Mouse (Mus musculus): ENCODE results near the gene Socs7.
"Not testable (repeated sequence)": the region's sequence is repeated elsewhere in the genome, so short reads cannot be mapped to it uniquely, and the experiment has no call there.

Socs7 gene

DNA sequence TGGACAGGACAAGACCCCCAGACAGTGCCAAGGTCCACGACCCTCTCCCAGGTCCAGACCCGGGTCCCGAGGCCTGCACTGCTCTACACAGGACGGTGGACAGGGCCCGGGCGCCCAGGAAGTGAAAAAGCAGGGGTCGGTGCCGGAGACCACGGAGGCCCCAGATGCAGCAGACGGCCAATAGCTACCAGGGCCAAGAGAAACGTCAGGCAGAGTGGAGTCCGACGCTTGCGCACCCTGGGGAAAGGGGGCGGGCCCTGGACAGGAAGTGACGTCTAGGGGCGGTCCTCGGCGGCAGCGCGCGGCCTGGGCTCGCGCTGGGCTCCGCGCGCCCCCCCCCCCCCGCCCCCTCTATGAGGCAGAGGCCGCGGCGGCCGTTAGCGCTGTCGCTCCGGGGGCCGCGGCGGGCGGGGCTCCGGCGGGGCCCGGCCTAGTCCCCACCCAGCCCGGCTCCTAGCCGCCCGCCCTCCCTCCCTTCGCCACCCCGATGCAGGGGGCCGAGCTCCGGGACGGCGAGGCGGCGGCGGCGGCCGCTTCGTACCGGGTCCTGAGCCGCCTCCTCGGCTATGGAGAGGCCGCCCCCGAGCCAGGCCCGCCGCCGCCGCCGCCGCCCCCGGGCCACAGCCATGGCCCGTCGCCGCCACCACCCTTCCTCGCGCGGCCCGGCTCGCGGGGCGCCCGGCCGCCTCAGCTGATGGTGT lies at the start of gene Socs7:
Gene Socs7, plus strand, starts transcription at position 604 of the 701 bp plus-strand sequence.
- peak; percentile 93 for DNase-seq (ENCODE audit: low spot score)

- DNase-seq (ENCODE audit: low spot score): not testable (repeated sequence)
These were observed 49.5 kb upstream of the Socs7 start for GRCm38 (mm10) chr11:97312871-97313270.

- peak; percentile 51 for DNase-seq (ENCODE audit: low spot score)
These were observed 48.2 kb upstream of the Socs7 start for GRCm38 (mm10) chr11:97314110-97314509.

GRCm38 (mm10) chr11:97314751-97315503 lies 47.4 kb upstream of the Socs7 start:
- DNase-seq (ENCODE audit: low spot score): no peak

- DNase-seq (ENCODE audit: low spot score): peak; percentile 100
These were observed 46.5 kb upstream of the Socs7 start, which contains the start of gene Mrpl45 for GRCm38 (mm10) chr11:97315504-97316503. Gene Mrpl45 (plus strand): TSS chr11:97315716.

GRCm38 (mm10) chr11:97321197-97321596 lies 41.2 kb upstream of the Socs7 start:
- no peak for DNase-seq (ENCODE audit: low spot score)

DNA sequence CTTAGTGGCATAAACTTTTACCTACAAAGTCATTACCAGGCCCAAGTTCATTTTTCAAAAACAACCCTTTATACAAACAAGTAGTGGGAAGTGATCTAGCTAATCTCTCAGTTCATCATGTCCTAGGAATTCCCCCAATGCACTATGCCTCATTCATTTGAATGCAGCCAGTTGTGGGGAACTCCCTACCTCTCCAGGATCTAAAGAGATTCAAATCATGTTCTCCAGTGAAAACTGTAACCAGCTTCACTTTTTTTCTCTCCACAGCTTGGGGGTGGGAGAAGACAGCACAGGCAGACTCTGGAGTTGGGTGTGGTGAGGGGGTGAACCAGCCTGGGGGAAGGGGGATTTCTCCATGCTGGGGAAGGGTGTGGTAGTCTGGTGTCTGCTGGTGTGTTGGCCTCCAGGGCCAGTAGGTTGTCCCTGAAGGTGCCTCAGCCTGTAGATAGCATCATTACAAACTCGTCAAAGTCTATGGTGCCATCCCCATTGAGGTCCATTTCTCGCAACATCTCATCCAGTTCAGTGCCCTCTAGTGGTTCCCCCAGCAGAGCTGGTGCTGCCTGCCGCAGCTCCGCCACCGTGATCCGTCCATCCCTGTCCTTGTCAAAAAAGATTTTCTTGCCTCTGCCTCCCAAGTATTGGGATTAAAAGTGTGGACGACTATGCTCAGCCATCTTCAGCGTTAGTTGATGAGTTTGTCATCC lies 40.3 kb upstream of the Socs7 start:
- not testable (repeated sequence) for DNase-seq (ENCODE audit: low spot score)

DNA sequence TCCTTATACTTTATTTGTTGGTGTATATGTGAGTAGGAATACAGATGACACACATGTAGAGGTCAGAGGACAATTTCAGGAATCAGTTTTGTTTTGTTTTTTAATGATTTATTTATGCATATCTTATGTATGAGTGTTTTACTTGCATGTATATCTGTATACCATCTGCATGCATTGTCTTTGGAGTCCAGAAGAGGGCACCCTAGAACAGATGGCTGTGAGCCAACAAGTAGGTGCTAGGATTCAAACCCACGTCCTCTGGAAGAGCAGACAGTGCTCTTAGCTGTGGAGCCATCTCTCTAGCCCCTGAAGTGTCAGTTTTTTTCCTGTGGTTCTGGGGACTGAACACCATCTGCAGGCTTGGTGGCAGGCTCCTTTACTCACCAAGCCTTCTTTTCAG lies 37.1 kb upstream of the Socs7 start:
- DNase-seq (ENCODE audit: low spot score): no peak

DNA sequence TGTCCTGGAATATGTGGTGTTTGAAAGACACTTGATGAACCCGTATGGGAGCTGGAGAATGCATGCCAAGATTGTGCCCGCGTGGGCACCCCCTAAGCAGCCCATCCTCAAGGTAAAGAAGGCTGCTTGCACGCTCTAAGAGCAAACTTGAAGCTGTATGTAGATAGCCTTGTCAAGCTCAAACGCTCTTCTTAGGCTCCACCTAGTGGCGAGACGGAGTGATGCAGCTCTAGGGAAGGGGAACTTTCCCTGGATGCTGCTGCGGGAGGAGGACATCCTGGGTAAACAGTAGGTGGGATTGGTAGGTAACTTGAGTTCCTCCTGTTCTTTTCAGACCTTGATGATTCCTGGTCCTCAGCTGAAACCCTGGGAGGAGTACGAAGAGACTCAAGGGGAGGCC lies 34.2 kb upstream of the Socs7 start:
- DNase-seq (ENCODE audit: low spot score): peak; percentile 87

DNA sequence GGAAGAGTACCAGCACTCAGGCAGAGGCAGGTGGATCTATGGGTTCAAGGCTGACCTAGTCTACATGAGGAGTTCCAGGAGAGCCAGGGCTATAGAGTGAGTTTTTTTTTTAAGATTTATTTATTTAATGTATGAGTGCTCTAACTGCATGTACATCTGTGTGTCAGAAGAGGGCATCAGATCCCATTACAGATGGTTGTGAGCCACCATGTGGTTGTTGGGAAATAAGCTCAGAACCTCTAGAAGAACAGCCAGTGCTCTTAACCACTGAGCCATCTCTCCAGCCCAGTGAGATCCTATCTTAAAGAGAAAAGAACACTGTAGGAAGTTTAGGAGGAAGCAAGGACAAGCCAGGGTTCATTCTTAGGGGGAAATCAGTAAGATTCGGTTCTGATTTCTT lies 32.0 kb upstream of the Socs7 start:
- no peak for DNase-seq (ENCODE audit: low spot score)

DNA sequence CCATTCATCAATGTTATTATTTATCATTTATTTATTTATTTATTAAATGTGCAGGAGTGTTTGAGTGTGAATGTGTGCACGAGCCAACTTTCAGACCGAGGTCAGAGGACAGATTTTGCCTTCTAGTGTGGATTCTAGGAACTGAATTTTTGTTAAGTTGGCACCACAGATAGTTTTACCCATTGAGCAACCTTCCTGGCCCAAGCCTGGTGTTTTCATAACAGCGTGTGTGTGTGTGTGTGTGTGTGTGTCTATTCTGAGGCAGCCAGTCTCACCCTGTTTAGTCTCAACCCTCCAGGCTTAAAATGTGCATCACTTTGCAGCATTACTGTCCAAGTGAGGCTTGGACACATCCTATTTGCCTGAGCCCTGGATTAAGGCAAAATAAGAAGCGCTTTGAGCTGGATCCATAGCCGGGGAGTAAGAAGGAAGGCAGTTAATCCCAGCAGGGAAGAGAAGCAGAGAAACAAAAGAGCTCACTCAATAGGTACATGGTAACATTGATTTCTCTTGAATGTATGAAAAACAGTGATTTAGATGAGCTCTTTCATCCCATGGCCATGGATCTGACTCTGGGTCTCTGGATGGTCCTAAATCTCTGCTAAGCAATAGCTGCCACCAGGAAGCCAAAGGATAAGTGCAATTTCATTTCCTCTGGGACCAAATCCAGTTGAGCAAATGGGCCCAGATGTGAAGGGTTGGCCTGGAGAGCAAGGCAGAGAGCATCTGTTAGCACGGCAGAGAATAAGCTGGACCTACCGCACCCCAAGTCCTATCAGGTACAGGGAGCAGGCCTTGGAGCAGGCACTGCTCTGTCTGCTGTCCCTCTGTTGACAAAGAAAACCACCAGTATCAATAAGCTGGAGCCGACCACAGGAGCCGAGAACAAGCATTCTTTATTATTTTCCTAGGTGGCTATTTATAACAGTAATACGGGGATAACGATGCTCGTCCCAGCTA lies 30.8 kb upstream of the Socs7 start:
- no peak for DNase-seq (ENCODE audit: low spot score)

- no peak for DNase-seq (ENCODE audit: low spot score)
These were observed 29.3 kb upstream of the Socs7 start for GRCm38 (mm10) chr11:97333044-97333443.

GRCm38 (mm10) chr11:97333896-97334295 lies 28.5 kb upstream of the Socs7 start:
- DNase-seq (ENCODE audit: low spot score): no peak

- DNase-seq (ENCODE audit: low spot score): no peak
These were observed 28.0 kb upstream of the Socs7 start for GRCm38 (mm10) chr11:97334400-97334799.

DNA sequence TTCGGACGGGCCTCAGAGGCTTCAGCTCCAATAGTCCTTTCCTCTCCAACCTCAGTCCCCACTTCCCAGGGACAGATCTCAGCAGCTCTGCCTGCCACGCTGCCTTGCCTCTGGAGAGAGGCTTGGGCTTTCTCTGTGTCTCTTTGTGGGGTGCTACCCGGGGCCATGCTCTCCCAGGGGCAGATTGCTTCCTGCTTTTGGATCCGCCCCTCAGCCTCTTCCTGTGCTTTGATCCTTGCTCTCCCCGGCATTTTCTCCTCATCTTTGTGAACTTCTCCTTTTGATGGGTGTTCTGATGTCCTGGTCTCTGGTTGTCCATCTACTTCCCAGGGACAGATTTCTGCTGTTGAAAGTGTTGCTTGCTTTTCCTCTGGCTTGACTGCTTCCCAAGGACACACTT lies 26.1 kb upstream of the Socs7 start:
- DNase-seq (ENCODE audit: low spot score): no peak

DNA sequence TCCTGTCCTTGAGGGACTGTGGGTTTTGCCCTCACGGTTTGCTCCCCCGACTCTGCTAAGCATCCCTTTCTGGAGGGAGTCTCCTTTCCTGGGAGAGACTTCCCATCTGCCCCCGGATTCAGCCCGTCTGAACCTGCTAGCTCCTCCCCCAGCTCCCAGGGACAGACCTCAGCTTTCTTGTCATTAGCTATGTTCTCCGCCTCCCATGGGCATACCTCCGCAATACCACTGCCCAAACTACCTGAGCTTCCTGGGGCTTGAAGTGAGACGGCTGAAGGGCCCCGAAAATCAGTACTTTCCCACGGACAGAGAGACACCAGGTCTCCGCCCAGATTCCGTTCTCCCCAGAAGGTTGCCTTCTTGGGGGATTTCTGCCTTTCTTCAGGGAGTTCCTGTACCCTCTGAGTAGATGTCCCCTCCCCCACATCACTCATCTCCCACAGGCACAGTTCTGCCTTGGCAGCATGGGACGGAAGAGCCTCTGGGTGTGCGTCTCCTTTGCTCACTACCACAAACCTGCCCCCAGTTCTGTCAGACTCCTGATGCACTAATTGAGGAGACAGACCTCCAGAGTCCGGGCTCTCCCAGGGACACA lies 25.5 kb upstream of the Socs7 start:
- no peak for DNase-seq (ENCODE audit: low spot score)

GRCm38 (mm10) chr11:97337363-97337762 lies 25.0 kb upstream of the Socs7 start:
- no peak for DNase-seq (ENCODE audit: low spot score)

- DNase-seq (ENCODE audit: low spot score): no peak
These were observed 23.9 kb upstream of the Socs7 start for GRCm38 (mm10) chr11:97338302-97338976.

- no peak for DNase-seq (ENCODE audit: low spot score)
These were observed 23.4 kb upstream of the Socs7 start for GRCm38 (mm10) chr11:97338977-97339315.

DNA sequence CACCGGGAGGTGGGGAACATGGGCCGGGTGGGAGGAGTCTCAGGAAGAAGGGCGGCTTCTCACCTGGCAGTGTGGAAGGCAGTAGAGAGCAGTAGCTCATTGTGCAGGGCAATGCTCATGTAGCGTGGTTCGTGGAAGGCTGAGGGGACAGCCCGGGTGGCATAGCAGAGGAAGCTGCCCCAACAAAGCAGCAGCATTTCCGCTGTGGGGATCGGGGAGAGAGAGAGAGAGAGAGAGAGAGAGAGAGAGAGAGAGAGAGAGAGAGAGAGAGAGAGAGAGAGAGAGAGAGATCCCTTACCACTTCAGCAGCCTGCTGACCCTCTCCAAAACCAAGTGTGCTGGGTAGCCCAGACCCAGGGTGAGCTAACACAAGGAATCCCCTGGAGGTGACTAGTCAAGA lies 19.2 kb upstream of the Socs7 start:
- DNase-seq (ENCODE audit: low spot score): no peak

Data from retina, embryonic 14.5 days (tissue).